Mouse (Mus musculus): ENCODE data around the gene Crabp2. TPM values are rescaled to one million over a fixed set of nuclear protein-coding genes. Genes with fewer than 3 reads are reported as not detected.

Crabp2 gene
- polyA plus RNA-seq, 1 experiment from 2014 or later = 10.3 TPM

DNA sequence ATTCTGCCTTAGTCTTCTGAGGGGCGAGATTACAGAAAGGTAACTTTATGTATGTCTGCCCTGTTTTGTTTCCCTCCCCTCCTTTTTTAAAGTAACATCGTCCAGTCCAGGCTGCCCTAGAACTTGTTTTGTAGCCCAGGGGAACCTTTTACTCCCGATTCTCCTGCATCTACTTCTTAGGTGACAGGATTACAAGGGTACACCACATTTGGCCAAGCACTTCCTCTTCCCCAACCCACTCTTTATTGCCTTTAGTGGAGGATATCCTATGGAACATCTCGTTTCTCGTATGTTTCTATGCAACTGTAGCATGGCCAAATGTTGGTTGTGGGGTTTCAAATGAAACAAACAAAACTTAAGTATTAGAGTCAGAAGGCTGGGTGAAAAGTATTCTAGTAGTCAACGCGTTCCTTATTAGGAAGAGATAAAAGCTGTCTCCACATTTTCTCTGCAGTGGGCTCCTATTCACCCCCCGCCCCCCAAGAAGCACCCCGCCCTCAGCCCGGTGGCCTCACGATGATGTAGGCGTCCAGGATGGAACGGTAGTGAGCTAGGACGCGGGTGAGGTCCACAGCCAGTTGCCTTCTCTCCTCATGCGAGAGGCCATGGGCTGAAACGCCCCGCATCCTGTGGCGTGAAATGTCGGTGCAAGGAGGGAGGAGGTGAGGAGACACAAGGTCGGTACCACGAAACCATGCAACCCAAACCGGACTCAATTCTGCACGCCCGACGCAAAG lies 19.0 kb upstream of the Crabp2 start:
- Histone ChIP-seq H3K36me3 (ENCODE audit: insufficient read depth) (peaks cover 63% of the 10 kb centered on the region), H3K9ac (peak overlapping the region; percentile 92), H3K4me1 (ENCODE audit: insufficient read depth) (peaks cover 11% of the 10 kb centered on the region; the same call in 1 of the 2 replicates), H3K9me3 (ENCODE audit: low read depth, low read length) (no peaks in the 10 kb centered on the region), H3K27ac (ENCODE audit: low read depth) (peak overlapping the region; percentile 86), H3K27me3 (ENCODE audit: insufficient read depth, low read length) (no peaks in the 10 kb centered on the region), H3K4me2 (peak overlapping the region; percentile 92), H3K4me3 (ENCODE audit: low read depth, low read length) (peak overlapping the region; percentile 96)
- no peak for DNase-seq
- no peak for TF ChIP-seq CTCF (IDR thresholded peaks at IDR 0.05; ENCODE audit: low read depth)
- peak; percentile 43; the same call in 1 of the 2 replicates for ATAC-seq (ENCODE audit: insufficient read depth)
- WGBS = 5% methylated on average over 26 of the region's 26 CpGs

- under 1% methylated on average over 77 of the region's 78 CpGs for WGBS
- Histone ChIP-seq H3K4me2 (peak within 1 kb of the TSS; percentile 92), H3K9ac (peak within 1 kb of the TSS; percentile 92), H3K4me3 (ENCODE audit: low read depth, low read length) (peak within 1 kb of the TSS; percentile 96), H3K9me3 (ENCODE audit: low read depth, low read length) (no peaks in the 10 kb centered on the region), H3K27me3 (ENCODE audit: insufficient read depth, low read length) (no peaks in the 10 kb centered on the region), H3K4me1 (ENCODE audit: insufficient read depth) (peaks cover 11% of the 10 kb centered on the region; the same call in 1 of the 2 replicates), H3K36me3 (ENCODE audit: insufficient read depth) (peaks cover 63% of the 10 kb centered on the region), H3K27ac (ENCODE audit: low read depth) (peak within 1 kb of the TSS; percentile 86)
- DNase-seq = peak; percentile 99
- peak; percentile 72 for TF ChIP-seq CTCF (IDR thresholded peaks at IDR 0.05; ENCODE audit: low read depth)
- peak; percentile 97 for ATAC-seq (ENCODE audit: insufficient read depth)
These were observed 18.2 kb upstream of the Crabp2 start, which contains the start of the genes Isg20l2 and Rrnad1 for GRCm38 (mm10) chr3:87930078-87930795. Gene Isg20l2, plus strand, starts transcription at chr3:87930314. Gene Rrnad1, minus strand, starts transcription at chr3:87930717.

DNA sequence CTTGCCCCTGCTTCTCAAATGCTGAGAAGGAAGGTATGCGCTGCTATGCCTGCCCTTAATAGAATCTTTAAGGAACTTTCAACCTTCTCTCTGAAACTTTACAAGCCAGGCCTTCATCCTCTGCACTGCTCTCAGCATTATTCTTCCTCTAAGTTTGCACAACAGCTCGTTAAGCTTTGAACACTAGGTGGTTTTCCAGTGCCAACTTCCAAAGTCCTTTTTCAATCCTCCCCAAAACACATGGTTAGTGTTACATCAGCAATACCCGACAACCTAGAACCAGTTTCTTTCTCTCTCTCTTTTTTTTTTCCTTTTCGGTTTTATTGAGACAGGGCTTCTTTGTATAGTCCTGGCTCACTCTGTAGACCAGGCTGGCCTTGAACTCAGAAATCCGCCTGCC lies 14.4 kb upstream of the Crabp2 start:
- WGBS = 80% methylated on average over 5 of the region's 5 CpGs
- Histone ChIP-seq H3K9ac (no peak overlapping the region), H3K27ac (ENCODE audit: low read depth) (no peak overlapping the region), H3K4me3 (ENCODE audit: low read depth, low read length) (no peak overlapping the region), H3K36me3 (ENCODE audit: insufficient read depth) (peaks cover 71% of the 10 kb centered on the region), H3K27me3 (ENCODE audit: insufficient read depth, low read length) (no peaks in the 10 kb centered on the region), H3K4me2 (no peak overlapping the region), H3K9me3 (ENCODE audit: low read depth, low read length) (no peaks in the 10 kb centered on the region), H3K4me1 (ENCODE audit: insufficient read depth) (peaks cover 9% of the 10 kb centered on the region; the same call in 1 of the 2 replicates)
- no peak for DNase-seq
- ATAC-seq (ENCODE audit: insufficient read depth) = no peak
- no peak for TF ChIP-seq CTCF (IDR thresholded peaks at IDR 0.05; ENCODE audit: low read depth)

GRCm38 (mm10) chr3:87934501-87934900 lies 14.0 kb upstream of the Crabp2 start:
- Histone ChIP-seq H3K27ac (ENCODE audit: low read depth) (no peak overlapping the region), H3K36me3 (ENCODE audit: insufficient read depth) (peaks cover 75% of the 10 kb centered on the region), H3K4me2 (no peak overlapping the region), H3K9me3 (ENCODE audit: low read depth, low read length) (no peaks in the 10 kb centered on the region), H3K4me1 (ENCODE audit: insufficient read depth) (0 out of 2 replicates have a peak, but pooled peaks cover 6% of the 10 kb centered on the region), H3K4me3 (ENCODE audit: low read depth, low read length) (no peak overlapping the region), H3K9ac (no peak overlapping the region), H3K27me3 (ENCODE audit: insufficient read depth, low read length) (no peaks in the 10 kb centered on the region)
- WGBS = 65% methylated on average over 4 of the region's 4 CpGs
- ATAC-seq (ENCODE audit: insufficient read depth) = no peak
- no peak for TF ChIP-seq CTCF (IDR thresholded peaks at IDR 0.05; ENCODE audit: low read depth)
- DNase-seq = no peak

- whole genome bisulfite sequencing = 69% methylated on average over 4 of the region's 4 CpGs
- peaks cover 82% of the 10 kb centered on the region for H3K36me3 ChIP-seq (ENCODE audit: insufficient read depth)
- 0 out of 2 replicates have a peak, but pooled peaks cover 6% of the 10 kb centered on the region for H3K4me1 ChIP-seq (ENCODE audit: insufficient read depth)
- no peak overlapping the region for H3K4me2 ChIP-seq
- TF ChIP-seq CTCF (IDR thresholded peaks at IDR 0.05; ENCODE audit: low read depth) = no peak
- no peak overlapping the region for H3K9ac ChIP-seq
- H3K9me3 ChIP-seq (ENCODE audit: low read depth, low read length) = no peaks in the 10 kb centered on the region
- H3K4me3 ChIP-seq (ENCODE audit: low read depth, low read length) = no peak overlapping the region
- ATAC-seq (ENCODE audit: insufficient read depth) (no peak), DNase-seq (no peak)
- no peak overlapping the region for H3K27ac ChIP-seq (ENCODE audit: low read depth)
- no peaks in the 10 kb centered on the region for H3K27me3 ChIP-seq (ENCODE audit: insufficient read depth, low read length)
These were observed 13.3 kb upstream of the Crabp2 start for GRCm38 (mm10) chr3:87935201-87935600.

DNA sequence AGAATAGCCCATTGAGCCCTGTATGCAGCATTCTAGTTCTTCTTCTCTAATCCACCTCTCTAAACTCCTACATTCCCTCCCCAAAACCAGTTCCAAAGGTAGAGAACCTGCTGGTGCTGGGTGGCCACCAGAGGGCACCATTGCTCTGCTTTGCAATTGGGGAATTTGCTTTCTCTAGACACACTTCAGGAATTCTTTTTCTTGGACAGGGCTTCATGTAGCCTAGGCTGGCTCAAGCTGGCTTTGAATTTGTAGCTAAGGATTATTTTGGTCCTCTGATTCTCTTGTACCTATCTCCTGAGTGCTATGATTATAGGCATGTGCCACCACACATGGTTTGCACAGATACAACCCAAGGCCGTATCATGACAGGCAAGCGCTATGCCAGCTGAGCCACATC lies 12.7 kb upstream of the Crabp2 start:
- H3K4me3 ChIP-seq (ENCODE audit: low read depth, low read length) = no peak overlapping the region
- H3K9me3 ChIP-seq (ENCODE audit: low read depth, low read length) = no peaks in the 10 kb centered on the region
- TF ChIP-seq CTCF (IDR thresholded peaks at IDR 0.05; ENCODE audit: low read depth) = peak; percentile 96
- DNase-seq (peak; percentile 95), ATAC-seq (ENCODE audit: insufficient read depth) (peak; percentile 48)
- no peak overlapping the region for H3K27ac ChIP-seq (ENCODE audit: low read depth)
- H3K9ac ChIP-seq = no peak overlapping the region
- 0 out of 2 replicates have a peak, but pooled peaks cover 6% of the 10 kb centered on the region for H3K4me1 ChIP-seq (ENCODE audit: insufficient read depth)
- no peak overlapping the region for H3K4me2 ChIP-seq
- H3K27me3 ChIP-seq (ENCODE audit: insufficient read depth, low read length) = no peaks in the 10 kb centered on the region
- peaks cover 88% of the 10 kb centered on the region for H3K36me3 ChIP-seq (ENCODE audit: insufficient read depth)
- WGBS = 96% methylated on average over 2 of the region's 2 CpGs

- Histone ChIP-seq H3K4me2 (no peak overlapping the region), H3K9ac (no peak overlapping the region), H3K4me1 (ENCODE audit: insufficient read depth) (no peaks in the 10 kb centered on the region), H3K36me3 (ENCODE audit: insufficient read depth) (peaks cover 74% of the 10 kb centered on the region), H3K27me3 (ENCODE audit: insufficient read depth, low read length) (no peaks in the 10 kb centered on the region), H3K9me3 (ENCODE audit: low read depth, low read length) (no peaks in the 10 kb centered on the region), H3K4me3 (ENCODE audit: low read depth, low read length) (no peak overlapping the region), H3K27ac (ENCODE audit: low read depth) (no peak overlapping the region)
- DNase-seq (no peak), ATAC-seq (ENCODE audit: insufficient read depth) (no peak)
- no peak for TF ChIP-seq CTCF (IDR thresholded peaks at IDR 0.05; ENCODE audit: low read depth)
- 61% methylated on average over 5 of the region's 5 CpGs for WGBS
These were observed 7.9 kb upstream of the Crabp2 start for GRCm38 (mm10) chr3:87940611-87941010.
